Mouse (Mus musculus) neutrophil, adult 5-6 weeks (primary cell): ENCODE measurements around the gene Bhlhe40. TPM values are rescaled to one million over a fixed set of nuclear protein-coding genes. Genes with fewer than 3 reads are reported as not detected.

ENCODE experiments used
- ATAC-seq: fragments of 151-379, 151-347 bp; 2 replicates; pipeline ENCODE4 v1.8.0; 2017; ENCODE audit warnings: mild to moderate bottlenecking, moderate TSS enrichment; ENCODE audit not compliant: insufficient number of reproducible peaks, poor library complexity, low FRiP score, severe bottlenecking; ENCODE audit errors: extremely low read depth
- total RNA-seq: library from RNA; stranded (forward); fragments of 200-1000 nt; gene quantifications from 2 replicates; pipeline ENCODE4 v1.2.3, GENCODE M21; 2017

The Bhlhe40 gene
- 13.4 and 14.2 TPM in 2 replicates for total RNA-seq

GRCm38 (mm10) chr6:108660206-108660877 is at the start of gene Bhlhe40:
Gene Bhlhe40 (plus strand): TSS chr6:108660629.
- ATAC-seq: peak; percentile 69

DNA sequence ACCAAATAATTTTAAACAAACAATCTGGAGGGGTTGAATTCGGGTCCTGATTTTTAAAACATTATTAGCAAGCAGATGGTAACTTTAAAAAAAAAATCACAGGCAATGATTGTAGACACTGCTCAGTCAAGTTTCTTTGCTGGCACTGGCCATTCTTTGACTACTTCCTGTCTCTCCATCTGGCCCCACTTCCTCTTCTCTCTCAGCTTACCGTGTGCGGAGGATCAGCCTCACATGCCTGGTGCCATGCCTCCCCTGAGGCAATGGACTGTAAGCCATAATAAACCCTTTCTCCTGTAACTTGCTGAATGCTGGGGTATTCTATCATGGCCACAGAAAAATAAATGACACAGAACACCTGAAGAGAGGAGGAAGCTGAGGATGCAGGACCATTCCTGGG is 48.8 kb upstream of the Bhlhe40 start:
- peak; percentile 65; the same call in 1 of the 2 replicates for ATAC-seq

DNA sequence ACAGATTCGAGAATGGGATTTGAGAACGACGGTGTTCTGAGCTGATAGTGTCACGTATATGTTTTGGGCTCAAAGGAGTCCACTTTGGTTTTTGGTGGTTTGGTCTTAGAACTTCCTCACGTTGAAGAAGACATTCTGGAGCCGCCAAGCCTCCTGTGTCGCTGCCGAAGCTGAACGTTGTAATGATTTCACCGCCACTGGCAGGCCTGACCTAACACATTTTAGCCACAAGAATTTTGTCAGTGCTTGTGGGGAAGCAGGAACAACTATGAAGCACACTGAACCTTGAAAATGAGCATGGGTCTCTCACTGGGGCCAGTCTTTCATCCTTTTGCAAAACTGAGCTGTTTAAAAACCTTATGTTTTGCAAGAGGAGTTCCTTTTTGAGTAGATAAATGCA is 42.4 kb upstream of the Bhlhe40 start:
- no peak for ATAC-seq

DNA sequence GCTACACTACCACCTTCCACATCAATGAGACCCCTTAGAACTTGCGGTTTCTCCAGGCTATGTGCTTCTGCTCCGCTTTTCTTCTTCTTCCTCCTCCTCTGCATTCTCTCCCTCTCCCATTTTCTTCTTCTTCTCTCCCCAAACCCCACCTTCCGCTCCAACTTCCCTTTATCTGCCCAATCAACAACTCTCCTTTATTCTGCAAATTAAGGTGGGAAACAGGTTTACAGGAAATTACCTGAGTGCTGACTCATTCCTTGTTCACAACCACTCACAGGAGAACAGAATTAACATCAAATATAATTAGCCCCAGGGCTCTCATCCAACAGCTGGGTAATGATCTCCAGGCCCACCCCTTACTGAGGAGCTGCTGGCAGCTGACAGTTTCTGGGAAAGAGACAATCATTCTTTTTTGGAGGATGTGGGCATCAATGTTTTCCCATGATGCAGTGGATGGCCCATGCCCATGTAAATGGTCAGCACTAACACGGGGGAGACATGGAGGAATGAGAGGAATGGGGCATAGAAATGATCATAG is 37.3 kb upstream of the Bhlhe40 start:
- no peak for ATAC-seq

DNA sequence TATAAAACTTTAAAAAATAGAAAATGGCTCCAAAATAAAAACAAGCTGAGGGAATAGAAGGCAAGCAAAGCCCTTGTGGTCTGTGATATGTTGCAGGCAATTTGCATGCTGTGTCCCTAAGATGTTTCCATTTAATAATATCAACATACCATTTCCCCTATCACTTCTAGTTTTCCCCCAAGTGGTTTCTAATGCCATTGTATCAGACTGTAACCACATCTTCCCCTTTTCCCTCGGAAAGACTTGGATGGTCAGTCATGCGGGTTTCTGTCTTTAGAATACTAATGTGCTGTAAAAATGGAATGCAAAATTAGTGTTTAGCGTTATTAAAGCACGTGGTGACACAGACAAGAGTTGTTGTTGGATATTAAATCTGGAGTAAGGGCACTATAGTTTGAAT is 35.5 kb upstream of the Bhlhe40 start:
- ATAC-seq: peak; percentile 58; the same call in 1 of the 2 replicates

DNA sequence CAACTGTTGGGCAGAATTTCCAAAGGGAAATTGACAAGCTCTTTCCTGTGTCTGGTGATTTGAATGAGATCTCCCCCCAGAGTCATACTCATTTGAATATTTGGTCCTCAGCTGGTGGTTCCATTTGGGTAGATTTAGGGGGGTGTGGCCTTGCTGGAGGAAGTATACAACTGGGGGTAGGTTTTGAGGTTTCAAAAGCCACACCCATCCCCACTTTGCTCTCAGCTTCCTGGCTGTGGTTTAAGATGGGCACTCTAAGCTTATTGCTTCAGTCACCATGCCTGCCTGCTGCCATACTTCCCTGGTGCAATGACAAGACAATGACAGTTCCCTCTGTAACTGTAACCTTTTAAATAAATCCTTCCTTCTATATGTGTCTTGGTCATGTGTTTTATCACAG is 29.7 kb upstream of the Bhlhe40 start:
- ATAC-seq: peak; percentile 96

GRCm38 (mm10) chr6:108638157-108638833 is 22.1 kb upstream of the Bhlhe40 start:
- no peak for ATAC-seq

- ATAC-seq: no peak
Observed at GRCm38 (mm10) chr6:108642020-108642419, 18.4 kb upstream of the Bhlhe40 start.

- no peak for ATAC-seq
Observed at GRCm38 (mm10) chr6:108643035-108643434, 17.4 kb upstream of the Bhlhe40 start.

DNA sequence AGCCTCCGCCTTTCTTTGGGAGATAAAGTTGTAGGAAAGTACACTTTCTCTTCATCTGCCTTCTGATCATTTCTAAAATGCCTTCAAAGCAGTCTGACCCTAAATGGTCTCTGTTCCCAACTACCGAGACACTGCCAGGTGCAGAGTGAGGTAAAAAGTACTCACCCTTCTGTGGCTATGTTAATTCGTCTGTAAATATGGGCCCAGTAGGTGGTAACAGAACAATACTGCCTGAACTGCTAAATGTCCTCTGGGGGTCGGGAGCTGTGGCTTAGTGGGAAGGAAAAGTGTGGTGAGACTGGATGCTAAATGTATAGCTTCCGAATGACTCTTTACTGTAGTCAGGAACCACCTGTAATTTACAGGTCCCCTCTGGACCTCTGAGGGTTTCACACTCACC is 16.1 kb upstream of the Bhlhe40 start:
- no peak for ATAC-seq

DNA sequence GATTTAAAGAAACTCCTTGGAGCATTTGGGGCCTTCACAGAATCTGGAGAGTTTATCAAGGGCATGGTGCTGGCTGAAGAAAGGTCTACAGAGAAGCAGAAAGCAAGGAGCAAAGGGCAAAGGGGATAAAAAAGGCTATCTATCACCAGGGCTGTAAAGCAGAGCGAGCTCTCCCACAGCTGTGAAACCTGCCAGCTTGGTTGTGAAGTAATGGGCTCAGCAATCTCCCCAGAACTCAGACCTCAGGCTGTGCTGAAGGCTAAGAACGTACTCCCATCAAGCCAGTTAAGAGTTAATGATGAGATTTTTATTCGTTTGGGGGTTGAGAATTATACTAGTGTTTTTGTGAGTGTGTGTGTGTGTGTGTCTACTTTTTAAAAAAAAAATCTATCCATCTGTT is 13.3 kb upstream of the Bhlhe40 start:
- ATAC-seq: no peak

GRCm38 (mm10) chr6:108648072-108648471 is 12.4 kb upstream of the Bhlhe40 start:
- ATAC-seq: no peak

DNA sequence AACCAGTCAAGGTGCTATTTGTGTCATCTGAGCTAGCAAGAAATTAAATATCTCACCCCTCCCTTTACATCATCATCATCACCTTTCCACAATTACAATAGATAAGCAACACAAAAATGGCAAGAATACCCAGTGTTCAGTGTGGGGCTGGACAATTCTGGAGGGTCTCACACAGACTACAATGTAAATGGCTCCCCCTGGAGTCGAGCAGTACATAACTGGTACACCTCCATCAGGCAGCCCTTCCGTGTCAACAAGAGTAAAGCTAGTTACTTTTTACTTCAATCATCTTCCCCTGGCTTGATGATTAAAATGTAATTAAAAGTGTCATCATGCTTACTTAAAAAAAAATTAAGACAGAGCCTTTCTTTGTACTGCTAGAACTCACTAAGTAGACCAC is 4.6 kb upstream of the Bhlhe40 start:
- no peak for ATAC-seq

GRCm38 (mm10) chr6:108658051-108658415 is 2.4 kb upstream of the Bhlhe40 start:
- ATAC-seq: no peak

DNA sequence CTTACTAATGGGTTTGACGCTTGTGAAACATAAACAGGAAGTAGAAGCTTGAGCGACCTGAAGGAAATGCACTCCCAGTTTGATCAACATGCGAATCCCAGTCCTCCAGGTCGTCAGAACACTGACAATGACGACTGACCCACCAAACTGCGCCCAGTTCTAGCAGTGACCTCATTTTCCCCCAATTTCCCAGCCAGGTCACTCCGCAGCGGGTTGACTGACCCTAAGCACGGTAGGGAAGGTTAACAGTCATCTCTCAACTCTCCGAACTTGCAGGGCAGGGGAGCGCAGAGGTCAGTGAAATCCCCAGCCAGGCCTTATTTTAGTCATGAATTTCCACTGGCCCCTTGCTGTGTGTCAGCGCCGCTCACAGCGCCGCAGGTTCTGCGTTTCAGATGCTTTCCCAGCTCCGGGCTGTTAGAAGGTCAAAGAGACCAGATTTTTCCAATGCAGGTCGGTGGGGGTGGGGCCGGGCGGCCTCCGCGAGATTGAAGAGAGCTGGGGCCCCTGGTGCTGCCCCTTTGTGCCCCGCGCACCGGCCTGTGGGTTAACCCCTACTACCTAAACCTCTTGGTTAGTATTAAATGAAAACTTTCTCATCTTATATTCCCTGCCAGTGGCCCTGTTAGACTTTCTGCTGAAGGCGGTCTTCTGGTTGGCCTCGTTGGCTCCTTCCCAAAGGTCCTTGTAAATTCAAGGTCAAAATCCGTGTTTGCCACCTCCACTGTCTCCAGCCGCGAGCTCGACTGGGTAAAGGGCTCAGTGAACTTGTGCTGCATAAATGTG is 1.8 kb upstream of the Bhlhe40 start:
- ATAC-seq: no peak; the same call in 1 of the 2 replicates

GRCm38 (mm10) chr6:108659221-108659725 is 1.2 kb upstream of the Bhlhe40 start:
- peak; percentile 50 for ATAC-seq

DNA sequence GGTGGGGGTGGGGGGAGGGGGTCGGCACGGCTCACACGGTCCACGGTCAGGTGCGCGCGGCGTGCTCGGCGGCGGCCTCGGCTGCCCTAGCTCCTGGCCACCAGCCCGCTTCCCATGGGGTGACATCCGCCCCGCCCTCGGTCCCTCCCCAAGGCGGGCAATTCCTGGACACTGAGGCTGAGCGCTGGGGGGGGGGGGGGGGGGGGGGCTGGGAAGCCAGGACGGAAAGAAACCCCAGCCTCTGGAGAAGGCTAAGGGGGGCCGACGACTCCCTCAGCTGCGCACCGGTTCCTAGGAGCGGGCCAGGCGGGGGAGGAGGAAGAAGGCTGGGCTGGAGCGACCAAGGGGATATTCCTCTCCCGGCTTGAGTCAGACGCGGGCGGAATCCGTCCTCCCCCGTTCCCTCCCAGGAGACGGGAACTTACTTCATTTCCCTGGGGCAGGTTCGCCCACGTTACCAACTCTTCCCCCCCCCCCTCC is 663 bp upstream of the Bhlhe40 start:
- peak; percentile 5; the same call in 1 of the 2 replicates for ATAC-seq

DNA sequence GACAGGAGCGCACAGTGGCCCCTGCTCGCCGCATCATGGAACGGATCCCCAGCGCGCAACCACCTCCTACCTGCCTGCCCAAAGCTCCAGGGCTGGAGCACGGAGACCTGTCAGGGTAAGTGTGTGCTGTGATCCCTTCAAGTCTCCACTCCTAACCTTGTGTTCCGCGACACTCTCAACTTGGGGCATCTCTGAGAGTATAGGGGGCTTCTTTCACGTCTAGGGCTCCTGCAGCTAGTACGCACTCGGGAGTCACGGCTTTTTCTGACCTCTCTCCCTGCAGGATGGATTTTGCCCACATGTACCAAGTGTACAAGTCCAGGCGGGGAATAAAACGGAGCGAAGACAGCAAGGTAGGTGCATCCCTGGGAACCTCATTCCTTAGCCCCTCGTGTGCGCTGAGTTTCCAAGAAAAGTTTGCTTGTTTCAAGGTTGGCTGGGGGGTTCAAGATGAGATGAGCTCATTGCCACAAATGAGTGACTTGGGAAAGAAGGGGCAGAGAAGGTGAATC is 505 bp downstream of the Bhlhe40 start:
- no peak for ATAC-seq

- peak; percentile 57 for ATAC-seq
Observed at GRCm38 (mm10) chr6:108661412-108661811, 983 bp downstream of the Bhlhe40 start.
